Mouse (Mus musculus) WW6 (cell line): ENCODE results near the gene Scn5a.

Experiments used
- DNase-seq: peaks from one replicate; pipeline ENCODE4 v3.0.0-alpha.2; 2013; ENCODE audit warnings: low read depth, low spot score

The Scn5a gene

DNA sequence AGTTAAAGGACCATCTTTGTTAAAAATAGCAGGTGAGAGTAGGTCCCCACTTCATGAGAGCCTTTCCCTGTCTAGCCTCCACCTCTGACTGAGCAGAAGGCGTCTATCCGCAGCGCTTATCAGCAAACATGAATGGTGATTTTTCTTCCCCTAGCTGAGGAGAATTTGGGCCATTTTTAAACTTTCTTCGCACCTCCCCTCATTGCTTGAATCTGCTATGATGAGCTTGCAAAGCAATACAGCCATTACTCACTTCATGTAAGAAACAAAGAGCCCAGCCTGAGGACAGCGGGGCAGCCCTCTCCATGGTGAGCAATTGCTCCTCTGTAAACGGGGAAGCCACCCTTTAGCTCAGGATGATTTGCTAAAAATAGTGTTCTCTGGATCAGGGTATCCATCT is 14.0 kb downstream of the Scn5a start:
- DNase-seq: no peak

GRCm38 (mm10) chr9:119563617-119564016 is 15.2 kb downstream of the Scn5a start:
- DNase-seq: no peak

- DNase-seq: no peak
Measured at GRCm38 (mm10) chr9:119562256-119562655, 16.6 kb downstream of the Scn5a start.

- no peak for DNase-seq
Measured at GRCm38 (mm10) chr9:119561746-119562145, 17.1 kb downstream of the Scn5a start.

DNA sequence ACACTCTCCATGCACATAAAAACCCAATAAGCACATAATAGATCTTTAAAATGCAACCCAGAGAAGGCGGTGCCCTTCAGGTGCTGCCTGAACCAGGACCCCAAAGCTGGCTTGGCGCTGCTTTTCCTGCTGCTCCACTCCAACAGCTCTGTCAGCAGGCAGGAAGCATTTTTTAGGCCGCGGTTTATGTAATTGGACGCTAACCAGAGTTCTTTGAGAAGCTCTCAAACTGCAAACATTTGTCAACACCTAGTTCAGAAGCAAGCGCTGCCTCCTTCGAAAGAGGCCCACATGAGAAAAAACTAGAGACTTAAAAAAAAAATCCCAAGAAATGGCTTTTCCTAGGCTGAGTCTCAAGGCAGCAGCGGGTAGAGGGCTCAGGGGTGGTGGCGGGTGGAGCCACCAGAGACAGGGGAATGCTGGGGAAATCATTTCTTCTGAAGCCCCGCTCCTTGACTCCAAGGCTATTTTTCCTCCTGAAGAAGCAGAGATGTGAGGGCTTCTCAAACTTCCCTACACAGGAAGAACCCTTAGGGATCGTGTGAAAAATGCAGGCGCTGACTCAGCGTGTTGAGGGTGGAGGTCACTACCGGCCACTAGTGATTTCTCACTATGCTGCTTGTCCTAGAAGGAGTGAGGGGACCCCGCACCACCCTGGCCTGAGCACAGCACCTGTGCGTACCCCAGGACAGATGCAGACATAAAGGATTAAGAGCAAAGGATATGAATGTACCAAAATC is 19.1 kb downstream of the Scn5a start:
- DNase-seq: no peak

- peak; percentile 26 for DNase-seq
Measured at GRCm38 (mm10) chr9:119558119-119558854, 20.5 kb downstream of the Scn5a start.

- no peak for DNase-seq
Measured at GRCm38 (mm10) chr9:119556043-119556442, 22.8 kb downstream of the Scn5a start.

DNA sequence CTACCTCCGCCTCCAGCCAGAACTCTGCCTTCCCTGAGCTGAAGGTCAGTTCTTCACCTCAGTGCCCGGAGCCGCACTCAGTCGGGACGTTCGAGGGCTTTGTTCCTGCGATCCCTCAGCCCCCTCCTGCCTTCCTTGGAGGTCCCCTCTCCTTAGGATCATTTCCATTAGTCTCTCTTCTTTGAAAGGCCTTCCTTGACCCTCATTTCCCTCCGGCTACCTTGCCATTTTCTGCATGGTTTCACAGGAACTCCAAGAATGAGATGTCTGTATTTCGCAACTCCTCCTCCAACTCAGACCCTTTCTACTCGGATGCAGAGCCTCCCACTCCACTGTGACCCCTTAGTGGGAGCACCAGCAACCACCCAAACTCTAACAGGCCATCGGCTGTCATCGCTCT is 31.3 kb downstream of the Scn5a start:
- DNase-seq: no peak

DNA sequence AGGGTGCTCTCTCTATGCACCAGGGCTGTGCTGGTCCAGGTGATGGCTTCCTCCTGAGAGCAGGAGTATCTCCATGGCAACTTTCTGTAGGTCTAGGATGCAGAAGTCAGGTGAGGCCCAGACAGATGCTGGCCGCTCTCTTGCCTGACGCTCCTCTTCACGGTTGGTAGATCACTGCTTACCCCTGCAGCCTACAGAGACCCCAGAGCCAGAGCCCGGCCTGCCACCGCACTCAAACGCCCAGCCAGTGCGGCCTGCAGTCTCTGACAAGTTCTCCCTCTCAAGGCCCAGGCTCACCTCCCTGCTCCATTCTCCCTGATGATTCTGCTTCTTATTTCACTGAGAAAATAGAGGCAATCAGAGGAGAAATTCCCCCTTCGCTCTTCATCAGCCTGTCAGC is 31.7 kb downstream of the Scn5a start:
- DNase-seq: no peak

- no peak for DNase-seq
Measured at GRCm38 (mm10) chr9:119540726-119541125, 38.1 kb downstream of the Scn5a start.

GRCm38 (mm10) chr9:119537823-119538222 is 41.0 kb downstream of the Scn5a start:
- no peak for DNase-seq

GRCm38 (mm10) chr9:119531684-119532417 is 47.0 kb downstream of the Scn5a start:
- no peak for DNase-seq

- no peak for DNase-seq
Measured at GRCm38 (mm10) chr9:119524511-119524910, 54.3 kb downstream of the Scn5a start.

DNA sequence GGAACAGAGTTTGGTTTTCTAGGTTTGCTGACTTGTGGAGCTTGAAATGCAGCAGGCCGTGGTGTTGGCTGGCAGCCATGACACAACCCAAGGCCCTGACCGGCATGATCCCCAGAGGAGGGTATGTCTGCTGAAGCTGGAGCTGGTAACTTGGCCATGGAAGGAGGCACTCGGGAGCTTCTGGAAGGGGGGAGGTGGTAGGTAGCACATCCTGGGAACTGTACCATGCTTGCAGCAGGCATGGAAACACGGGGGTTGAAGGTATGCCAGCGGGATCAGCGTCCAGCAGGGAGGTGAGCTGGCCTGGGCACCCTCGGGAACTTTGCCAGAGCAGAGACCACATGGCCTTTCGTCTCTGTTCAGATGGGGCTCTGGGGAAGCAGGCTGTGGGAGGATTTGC is 55.5 kb downstream of the Scn5a start:
- DNase-seq: no peak

- no peak for DNase-seq
Measured at GRCm38 (mm10) chr9:119519116-119519515, 59.7 kb downstream of the Scn5a start.

DNA sequence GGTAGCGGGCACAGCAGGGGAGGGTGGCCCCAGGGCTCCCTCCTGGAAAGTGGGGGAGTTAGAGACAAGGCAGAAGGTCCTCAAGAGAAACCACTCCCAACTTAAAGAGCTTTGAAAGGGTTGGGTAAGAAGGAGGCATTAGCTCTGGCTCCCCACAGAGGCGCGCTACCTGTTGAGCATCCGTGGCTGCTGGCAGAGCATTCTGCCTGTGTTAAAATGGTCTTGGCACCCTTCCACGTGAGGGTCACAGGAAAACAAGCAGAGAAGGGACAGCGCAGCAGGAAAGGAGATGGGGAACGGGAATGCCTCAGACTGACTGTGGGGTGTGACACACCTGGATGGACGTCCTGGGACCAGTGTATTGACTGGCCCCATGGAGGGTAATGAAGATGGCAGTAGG is 60.6 kb downstream of the Scn5a start:
- no peak for DNase-seq

GRCm38 (mm10) chr9:119517467-119517866 is 61.3 kb downstream of the Scn5a start:
- no peak for DNase-seq

GRCm38 (mm10) chr9:119516815-119517214 is 62.0 kb downstream of the Scn5a start:
- DNase-seq: no peak

DNA sequence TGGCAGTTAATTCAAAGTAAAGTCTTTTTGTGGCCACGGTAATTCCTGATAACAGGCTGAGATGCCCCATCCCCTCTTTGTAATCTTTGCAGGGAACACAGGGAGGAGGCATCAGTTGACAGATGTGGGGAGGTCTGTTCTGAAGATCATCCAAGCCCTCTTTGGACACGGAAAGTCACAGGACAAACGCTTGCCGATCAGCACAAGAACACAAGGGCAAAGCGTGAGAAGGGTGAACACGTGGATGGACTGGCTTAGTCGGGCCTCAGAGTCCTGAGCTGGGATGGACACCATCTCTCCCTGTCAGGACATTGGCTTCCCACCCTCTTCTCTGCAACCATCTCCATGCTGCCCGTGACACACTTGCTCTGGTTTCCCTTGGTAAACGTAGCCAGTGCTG is 63.4 kb downstream of the Scn5a start:
- DNase-seq: no peak

DNA sequence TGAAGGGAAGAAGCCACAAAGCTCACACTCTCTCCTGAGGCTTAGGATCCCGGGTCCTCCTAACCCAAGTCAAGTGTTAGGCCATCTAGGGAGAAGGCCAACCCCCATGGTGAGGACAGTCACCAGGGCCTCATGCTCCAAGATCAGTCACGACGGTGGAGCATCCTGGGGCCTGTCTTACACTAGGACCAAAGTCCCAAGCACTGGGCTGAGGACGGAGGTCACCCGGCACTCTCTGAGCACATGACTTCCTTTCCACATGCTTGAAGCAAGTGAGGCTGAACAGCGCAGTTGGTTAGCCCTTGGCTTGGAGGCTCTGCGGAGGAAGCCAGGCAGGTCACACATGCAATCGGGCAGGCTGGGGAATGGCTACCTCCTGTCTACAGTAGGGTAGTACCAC is 63.8 kb downstream of the Scn5a start:
- DNase-seq: no peak

- DNase-seq: no peak
Measured at GRCm38 (mm10) chr9:119513816-119514215, 65.0 kb downstream of the Scn5a start.

DNA sequence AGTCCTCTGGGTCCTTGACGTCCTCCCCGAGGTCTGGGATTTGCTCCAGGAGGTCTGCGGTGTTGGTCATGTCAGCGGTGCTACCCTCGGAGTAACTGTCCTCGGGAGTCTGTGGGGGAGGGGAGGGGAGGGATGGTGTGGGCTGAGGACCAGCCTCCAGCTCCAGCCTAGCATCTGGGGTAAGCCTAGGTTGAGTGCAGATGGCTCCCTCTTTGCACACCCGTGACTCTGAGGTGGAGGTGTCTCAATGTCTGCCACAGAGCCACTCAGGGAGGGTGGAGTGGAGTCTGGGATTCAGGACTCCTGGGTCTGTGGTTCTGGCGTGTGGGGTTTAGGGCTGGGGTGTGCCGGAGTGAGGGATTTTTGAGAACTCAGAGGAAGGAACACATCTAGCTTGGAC is 65.8 kb downstream of the Scn5a start:
- no peak for DNase-seq

DNA sequence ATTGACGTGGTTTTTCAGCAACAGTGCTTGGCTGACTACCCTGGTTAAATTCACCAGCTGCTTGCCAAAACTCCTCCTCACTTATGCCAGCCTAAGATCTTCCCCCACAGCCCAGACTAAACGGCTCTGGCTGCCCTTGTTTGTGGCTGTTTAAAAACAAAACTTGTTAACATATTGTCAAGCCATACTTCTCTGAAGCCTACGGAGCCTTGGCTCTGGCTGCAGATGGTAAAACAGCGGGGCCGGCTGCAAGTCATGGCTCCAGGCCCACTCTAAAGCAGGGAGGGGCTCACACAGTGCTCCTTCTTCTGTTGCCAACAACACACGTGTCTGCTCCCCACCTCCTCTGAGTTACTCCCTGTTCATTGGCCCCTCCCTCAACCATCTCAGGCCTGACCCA is 67.9 kb downstream of the Scn5a start:
- DNase-seq: no peak
